Mouse (Mus musculus) heart, postnatal 4 days (tissue): Measurements from ENCODE around the gene Prox1. TPM values are rescaled to one million over a fixed set of nuclear protein-coding genes. Genes with fewer than 3 reads are reported as not detected.

Experiments used
- DNase-seq: peaks from one replicate; pipeline ENCODE4 v3.0.0; 2021
- total RNA-seq, 2 experiments: library from RNA; stranded (reverse); gene quantifications; 2 replicates each; pipeline ENCODE4 v1.2.3; 2021

The Prox1 gene
- total RNA-seq, 2 experiments from 2014 or later = 57.6 to 58.0 TPM

GRCm38 (mm10) chr1:190076601-190077000, 93.9 kb downstream of the Prox1 start:
- DNase-seq = no peak

Other genes starting within 250 kb of the Prox1 start
- gene Smyd2, start 248.4 kb downstream of the Prox1 start, total RNA-seq = 100 to 1,000 TPM; 192 to 202 TPM